Mouse (Mus musculus): ENCODE measurements at regions not wholly inside any gene's neighbourhood (a gene's known extent, or its start where the extent isn't known, plus 50 kb on each side); places are given as distances from the start of the nearest gene placed in this dataset.
A peak's percentile ranks its signal among the peaks of the same experiment; 100 is the strongest.
"Not testable (repeated sequence)": the region's sequence is repeated elsewhere in the genome, so short reads cannot be mapped to it uniquely, and the experiment has no call there.

DNA sequence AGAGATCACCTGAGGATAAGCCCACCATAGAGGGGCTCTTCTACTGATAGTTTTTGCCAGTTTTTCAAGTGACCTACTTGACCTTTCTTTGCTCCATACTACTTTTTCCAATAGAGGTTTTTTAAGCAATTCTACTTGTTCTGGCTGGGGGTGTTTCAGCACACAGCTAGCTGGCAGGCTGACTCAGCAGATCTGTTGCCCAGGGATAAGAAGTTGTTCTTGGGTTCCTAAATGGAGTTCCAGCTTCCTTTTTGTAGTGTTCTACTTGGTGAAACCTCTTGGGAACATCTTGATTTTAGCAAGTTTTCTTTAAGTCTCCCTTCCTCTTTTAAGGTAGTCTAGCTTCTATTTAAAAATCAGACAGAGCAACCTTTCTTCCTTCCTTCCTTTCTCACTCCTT lies 61.0 kb downstream of the 4930474N05Rik start:
- Histone ChIP-seq H3K27ac (no peak overlapping the region), H3K4me3 (no peak overlapping the region)
- intact Hi-C loops (cut with DNase I), result no loop called here
- TF ChIP-seq CTCF (IDR thresholded peaks at IDR 0.05), result no peak
- DNase-seq, result no peak

DNA sequence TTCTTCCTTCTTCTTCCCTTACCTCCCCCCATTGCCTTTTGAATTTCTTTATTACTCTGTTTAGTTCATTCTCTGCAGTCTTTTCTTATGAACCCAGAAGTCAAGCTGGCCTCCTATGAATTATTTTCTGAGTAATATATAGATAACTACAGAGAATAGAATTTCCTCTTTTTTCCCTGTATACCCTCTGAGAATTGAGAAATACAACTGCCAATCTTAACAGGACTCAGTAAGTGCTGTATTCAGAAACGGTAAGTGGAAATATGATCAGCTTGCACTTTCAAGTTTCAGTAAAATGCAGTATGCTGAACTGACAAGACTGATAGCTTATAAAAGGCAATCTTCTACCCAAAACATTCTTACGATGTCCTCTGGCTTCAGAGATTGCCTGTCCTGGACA lies 61.5 kb downstream of the 4930474N05Rik start:
- intact Hi-C loops (cut with DNase I), result no loop called here
- no peak for DNase-seq
- Histone ChIP-seq H3K4me3 (no peak overlapping the region), H3K27ac (no peak overlapping the region)
- no peak for TF ChIP-seq CTCF (IDR thresholded peaks at IDR 0.05)

DNA sequence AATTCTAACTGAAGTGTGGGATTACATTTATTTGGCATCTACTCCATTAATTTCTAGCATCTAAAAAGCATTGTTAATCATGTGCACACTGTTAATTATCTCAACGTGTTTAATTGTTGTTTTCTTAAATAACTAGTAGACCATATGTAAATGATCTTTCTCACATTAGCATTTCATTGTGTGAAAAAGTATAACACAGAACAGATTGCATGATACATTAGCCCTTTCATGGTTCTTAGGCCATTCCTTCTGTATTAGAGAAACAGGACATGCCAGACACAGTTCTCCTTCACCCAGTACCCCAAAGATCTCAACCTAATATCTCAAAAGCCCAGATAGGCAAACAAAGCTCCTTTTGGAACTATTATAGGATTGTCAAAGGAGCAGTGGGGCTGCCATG lies 89.0 kb downstream of the 4930474N05Rik start:
- H3K27ac ChIP-seq, result no peak overlapping the region
- intact Hi-C loops (cut with DNase I), result no loop called here
- no peak overlapping the region for H3K4me3 ChIP-seq
- no peak for DNase-seq
- no peak for TF ChIP-seq CTCF (IDR thresholded peaks at IDR 0.05)

DNA sequence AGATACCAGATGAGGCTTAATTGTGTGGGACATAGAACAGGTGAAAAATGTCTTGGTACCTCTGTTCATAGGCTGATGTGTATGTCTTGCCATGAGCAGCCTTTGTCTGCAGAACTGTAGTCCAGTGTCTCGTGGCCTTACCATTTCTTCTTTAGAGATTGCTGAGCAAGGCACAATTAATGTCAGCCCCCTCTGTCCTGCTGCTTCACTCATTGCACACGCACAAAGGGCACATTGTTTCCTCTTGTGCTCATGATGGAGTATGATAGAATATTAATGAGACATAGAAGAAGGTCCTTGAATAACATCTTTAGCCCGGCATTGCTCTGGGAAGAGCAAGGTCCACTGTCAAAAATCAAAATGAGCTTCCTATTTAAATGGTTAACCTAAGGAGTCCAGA lies 101.8 kb downstream of the 4930474N05Rik start:
- H3K4me3 ChIP-seq, result no peak overlapping the region
- no peak for DNase-seq
- TF ChIP-seq CTCF (IDR thresholded peaks at IDR 0.05), result no peak
- H3K27ac ChIP-seq, result no peak overlapping the region
- intact Hi-C loops (cut with DNase I), result no loop called here

DNA sequence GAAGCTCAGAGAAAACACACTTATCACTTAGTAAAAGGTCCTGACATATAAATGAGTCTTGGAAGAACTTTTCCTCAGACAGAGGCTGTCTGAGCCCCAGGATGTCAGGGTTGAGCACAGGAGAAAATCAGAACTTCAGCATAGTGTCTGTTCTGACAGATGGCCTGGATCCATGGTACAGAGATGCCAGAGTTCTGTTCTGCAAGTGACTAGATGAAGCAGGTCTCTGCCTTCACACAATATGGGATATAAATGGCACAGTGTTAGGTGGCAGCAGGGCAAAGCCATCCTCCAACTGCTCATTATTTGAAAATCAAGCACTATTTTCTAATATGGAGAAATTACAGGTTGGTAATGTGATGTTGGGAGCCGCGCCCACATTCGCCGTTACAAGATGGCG lies 103.7 kb downstream of the 4930474N05Rik start:
- H3K27ac ChIP-seq, result no peak overlapping the region
- intact Hi-C loops (cut with DNase I), result no loop called here
- no peak overlapping the region for H3K4me3 ChIP-seq
- DNase-seq, result no peak
- no peak for TF ChIP-seq CTCF (IDR thresholded peaks at IDR 0.05)

DNA sequence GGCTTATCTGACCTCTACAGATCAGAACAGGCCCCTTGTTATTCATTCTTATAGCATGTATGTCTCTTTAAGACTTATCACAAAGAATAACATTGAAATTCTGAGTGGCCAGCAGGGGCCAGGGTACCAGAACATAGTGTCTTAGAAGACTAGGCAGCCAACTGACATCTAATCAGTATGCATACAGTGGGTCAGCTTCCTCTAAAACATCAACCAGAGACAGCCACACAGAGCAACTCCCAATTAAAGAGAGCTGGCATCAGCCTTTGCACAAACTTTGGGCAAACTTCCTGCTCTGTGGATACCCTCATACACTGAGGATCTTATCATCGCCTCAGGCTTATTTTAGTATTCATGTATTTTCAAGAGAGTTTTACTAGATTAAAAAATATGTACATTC lies 109.1 kb downstream of the 4930474N05Rik start:
- DNase-seq, result no peak
- no peak for TF ChIP-seq CTCF (IDR thresholded peaks at IDR 0.05)
- Histone ChIP-seq H3K4me3 (no peak overlapping the region), H3K27ac (no peak overlapping the region)
- intact Hi-C loops (cut with DNase I), result no loop called here

DNA sequence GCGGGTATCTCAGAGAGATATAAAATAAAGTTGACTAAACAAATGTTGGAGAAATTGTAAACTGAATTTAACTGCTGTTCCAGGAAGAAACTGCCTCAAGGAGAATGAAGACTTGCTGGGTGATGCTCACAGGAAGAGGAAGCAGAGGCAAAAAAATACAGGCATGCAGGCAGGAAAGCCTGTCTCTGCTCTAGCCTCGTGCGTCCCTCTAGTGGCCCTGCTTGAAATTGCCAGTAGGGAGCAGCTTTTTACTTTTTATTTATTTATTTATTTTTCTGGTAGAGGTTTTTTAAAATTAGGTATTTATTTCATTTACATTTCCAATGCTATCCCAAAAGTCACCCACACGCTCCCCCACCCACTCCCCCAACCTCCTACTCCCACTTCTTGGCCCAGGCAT lies 118.1 kb downstream of the 4930474N05Rik start:
- Histone ChIP-seq H3K4me3 (no peak overlapping the region), H3K27ac (no peak overlapping the region)
- no peak for DNase-seq
- intact Hi-C loops (cut with DNase I), result no loop called here
- TF ChIP-seq CTCF (IDR thresholded peaks at IDR 0.05), result peak; percentile 41

DNA sequence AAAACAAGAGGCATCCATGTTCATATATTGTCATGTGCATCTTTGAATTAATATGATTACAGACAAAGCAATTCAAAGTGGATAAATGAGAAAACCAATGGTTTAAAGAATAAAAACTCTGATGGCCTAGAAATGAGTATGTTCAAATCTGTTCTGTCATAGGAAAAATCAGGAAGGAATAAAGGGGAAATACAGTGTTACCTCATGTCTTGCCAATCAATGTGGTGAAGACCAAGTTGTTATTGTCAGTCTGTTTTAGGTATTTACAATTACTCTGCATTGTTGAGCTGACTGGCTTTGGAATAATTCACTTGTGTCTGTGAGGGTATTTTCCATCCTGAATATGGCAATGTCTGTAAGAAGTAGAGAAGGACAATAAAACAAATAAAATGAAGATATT lies 151.1 kb downstream of the 4930474N05Rik start:
- DNase-seq, result no peak
- Histone ChIP-seq H3K4me3 (no peak overlapping the region), H3K27ac (no peak overlapping the region)
- intact Hi-C loops (cut with DNase I), result no loop called here
- TF ChIP-seq CTCF (IDR thresholded peaks at IDR 0.05), result no peak

DNA sequence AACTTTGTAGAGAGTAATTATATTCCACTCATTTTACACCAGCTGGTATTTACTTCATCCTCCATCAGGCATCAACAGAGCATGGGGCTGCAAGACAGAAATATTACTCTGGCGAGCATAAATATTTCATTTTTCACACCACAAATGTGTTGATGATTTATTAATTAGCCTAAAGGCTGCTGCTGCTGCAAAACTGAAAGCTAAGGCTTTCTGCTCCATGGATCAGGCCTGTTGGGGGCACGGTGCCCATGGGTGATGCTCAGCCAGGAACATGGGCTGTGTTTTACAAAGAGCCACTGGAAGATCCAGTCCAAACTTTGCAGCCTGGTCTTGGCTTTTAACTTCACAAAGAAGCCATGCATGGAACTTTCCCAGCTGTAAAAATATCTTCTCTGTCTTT lies 167.4 kb downstream of the 4930474N05Rik start:
- no peak overlapping the region for H3K27ac ChIP-seq
- no peak overlapping the region for H3K4me3 ChIP-seq
- intact Hi-C loops (cut with DNase I), result no loop called here
- TF ChIP-seq CTCF (IDR thresholded peaks at IDR 0.05), result no peak
- no peak for DNase-seq

DNA sequence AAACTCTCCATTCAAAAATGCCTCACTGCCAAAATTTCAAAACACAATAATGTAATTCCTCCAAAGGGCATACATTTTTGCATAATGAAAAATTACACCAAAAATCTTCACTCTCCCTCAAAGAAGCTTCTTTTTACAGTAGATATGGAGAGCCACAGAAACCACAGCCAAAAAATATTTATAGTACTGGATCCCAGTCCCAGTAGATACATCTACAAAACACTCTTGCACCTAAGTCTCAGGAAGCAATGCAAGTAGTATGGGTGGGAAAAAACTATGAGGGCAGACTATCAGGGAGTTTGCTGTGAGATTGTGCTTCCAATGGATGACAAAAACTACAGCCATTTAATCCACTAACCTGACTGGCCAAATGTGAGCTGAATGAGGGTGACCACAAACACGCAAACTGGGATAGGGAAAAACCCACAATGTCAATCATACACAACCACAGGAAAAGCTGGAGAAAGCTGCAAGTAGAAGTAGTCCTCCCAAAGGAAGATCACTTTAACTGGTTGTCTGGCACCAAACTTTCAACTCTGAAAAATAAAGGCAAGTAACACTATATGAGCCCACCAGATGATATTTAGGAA lies 189.2 kb downstream of the 4930474N05Rik start:
- intact Hi-C loops (cut with DNase I), result no loop called here
- Histone ChIP-seq H3K4me3 (no peak overlapping the region), H3K27ac (no peak overlapping the region)
- DNase-seq, result no peak
- no peak for TF ChIP-seq CTCF (IDR thresholded peaks at IDR 0.05)

DNA sequence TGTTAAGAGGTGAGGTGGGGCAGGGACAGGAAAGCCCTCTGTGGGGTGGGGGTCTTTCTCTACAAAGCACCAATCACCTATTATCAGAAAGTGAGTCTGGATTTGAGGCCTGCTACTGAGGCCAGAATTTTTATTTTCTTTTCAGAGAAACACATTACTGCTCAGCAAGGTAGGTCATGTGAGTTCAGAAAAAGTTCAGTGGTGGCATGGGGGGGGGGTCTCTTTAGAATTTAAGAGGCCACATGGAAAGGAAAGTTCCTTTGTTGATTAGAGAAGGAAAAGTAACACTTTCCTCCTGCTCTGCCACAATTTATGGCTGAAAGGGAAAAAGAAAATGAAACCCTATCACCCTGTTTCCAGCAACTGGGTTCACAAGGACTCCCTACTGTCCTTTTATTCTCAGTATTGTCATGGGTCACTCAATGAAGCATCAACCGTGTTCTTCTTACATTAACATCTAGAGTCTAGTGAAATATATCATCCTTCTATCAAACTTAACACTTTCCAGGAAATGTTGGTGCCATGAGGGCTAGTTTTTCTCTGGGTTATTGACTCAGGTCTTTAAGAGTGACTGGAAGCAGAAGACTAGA lies 194.1 kb downstream of the 4930474N05Rik start:
- DNase-seq, result no peak
- intact Hi-C loops (cut with DNase I), result no loop called here
- Histone ChIP-seq H3K4me3 (no peak overlapping the region), H3K27ac (no peak overlapping the region)
- no peak for TF ChIP-seq CTCF (IDR thresholded peaks at IDR 0.05)

DNA sequence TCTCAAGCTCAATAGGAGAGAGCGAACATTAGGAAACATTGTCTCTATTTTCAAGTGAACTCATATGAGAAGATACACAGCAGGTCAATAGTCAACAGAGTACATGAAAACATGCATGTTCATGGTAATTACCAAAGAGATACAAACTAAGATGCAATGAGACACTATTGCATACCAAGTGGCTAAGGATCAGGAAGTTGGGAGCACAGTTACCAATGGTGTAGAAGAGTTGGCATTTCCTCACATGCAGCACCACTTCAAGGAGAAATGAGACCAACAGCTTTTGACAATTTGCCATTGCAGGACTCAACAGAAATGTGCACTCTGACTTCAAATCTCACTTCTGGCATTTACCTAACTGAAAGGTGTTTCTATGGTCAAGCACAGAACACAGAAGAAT lies 215.6 kb downstream of the 4930474N05Rik start:
- no peak for TF ChIP-seq CTCF (IDR thresholded peaks at IDR 0.05)
- DNase-seq, result no peak
- H3K27ac ChIP-seq, result no peak overlapping the region
- no peak overlapping the region for H3K4me3 ChIP-seq
- intact Hi-C loops (cut with DNase I), result no loop called here

DNA sequence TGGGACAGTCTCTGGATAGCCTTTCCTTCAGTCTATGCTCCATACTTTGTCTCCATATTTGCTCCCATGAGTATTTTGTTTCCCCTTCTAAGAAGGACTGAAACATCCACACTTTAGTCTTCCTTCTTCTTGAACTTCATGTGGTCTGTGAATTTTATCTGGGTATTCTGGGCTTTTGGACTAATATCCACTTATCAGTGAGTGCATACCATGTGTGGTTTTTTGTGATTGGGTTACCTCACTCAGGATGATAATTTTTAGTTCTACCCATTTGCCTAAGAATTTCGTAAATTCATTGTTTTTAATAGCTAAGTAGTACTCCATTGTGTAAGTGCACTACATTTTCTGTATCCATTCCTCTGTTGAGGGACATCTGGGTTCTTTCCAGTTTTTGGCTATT lies 220.0 kb downstream of the 4930474N05Rik start:
- H3K27ac ChIP-seq; intact Hi-C loops (cut with DNase I); H3K4me3 ChIP-seq; DNase-seq: not testable (repeated sequence)

DNA sequence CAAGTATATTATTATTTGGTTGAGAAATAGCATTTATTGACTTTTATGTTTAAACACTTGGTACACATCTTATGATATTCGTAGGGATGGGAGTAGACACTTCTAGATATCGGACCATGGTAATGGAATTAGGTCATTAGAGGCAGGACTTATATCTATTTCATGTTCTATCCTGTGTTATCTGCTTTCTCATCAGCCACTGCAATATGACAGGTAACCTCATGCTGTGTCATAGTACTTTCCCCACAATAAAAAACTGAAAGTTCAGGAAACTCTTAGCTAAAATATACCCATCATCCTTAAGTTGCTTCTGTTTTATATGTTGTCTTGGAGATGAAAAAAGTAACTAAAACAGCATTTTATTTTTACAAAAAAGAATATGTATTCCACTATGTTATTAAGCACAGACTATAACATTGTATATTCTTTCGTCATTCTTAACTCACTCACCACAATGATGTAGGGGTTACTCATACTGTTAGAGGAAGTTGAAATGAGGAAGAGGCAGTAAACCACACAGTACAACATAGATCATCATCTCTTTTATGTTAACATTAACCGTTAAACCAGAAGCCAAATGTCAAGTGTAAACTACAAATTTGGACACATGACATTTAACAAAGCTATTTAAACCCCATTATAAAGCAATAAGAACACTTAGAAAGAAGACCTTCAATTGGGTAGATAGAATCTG lies 221.8 kb downstream of the 4930474N05Rik start:
- H3K27ac ChIP-seq, result no peak overlapping the region
- intact Hi-C loops (cut with DNase I), result no loop called here
- no peak for TF ChIP-seq CTCF (IDR thresholded peaks at IDR 0.05)
- no peak overlapping the region for H3K4me3 ChIP-seq
- DNase-seq, result no peak
